Mouse (Mus musculus) embryonic fibroblast, embryonic 13.5 days (primary cell): ENCODE measurements at regions not wholly inside any gene's neighbourhood (a gene's known extent, or its start where the extent isn't known, plus 50 kb on each side); places are given as distances from the start of the nearest gene placed in this dataset.

ENCODE experiments used
- H3K27ac ChIP-seq: 2 replicates; pipeline ENCODE4 v1.5.1; 2012; ENCODE audit warnings: low read length, control low read depth, inconsistent platforms; ENCODE audit not compliant: insufficient read depth
- H3K4me1 ChIP-seq: 2 replicates; pipeline ENCODE4 v1.6.1; 2011; ENCODE audit warnings: low read length; ENCODE audit not compliant: control insufficient read depth, insufficient read depth
- H3K4me3 ChIP-seq: 2 replicates; pipeline ENCODE4 v1.5.1; 2011; ENCODE audit warnings: mild to moderate bottlenecking, control low read depth, low read length; ENCODE audit not compliant: insufficient read depth
- CTCF ChIP-seq: IDR thresholded peaks from 2 replicates; pipeline ENCODE4 v1.5.1; 2011; ENCODE audit warnings: mild to moderate bottlenecking, control low read depth, low read length, moderate library complexity, borderline replicate concordance; ENCODE audit not compliant: insufficient read depth
- POLR2A ChIP-seq: IDR thresholded peaks from 2 replicates; pipeline ENCODE4 v1.6.1; 2011; ENCODE audit warnings: low read depth, mild to moderate bottlenecking, control low read depth, low read length, moderate library complexity

GRCm38 (mm10) chr4:105282681-105283462 is 125.7 kb downstream of the Plpp3 start:
- TF ChIP-seq POLR2A (no peak), CTCF (no peak)
- Histone ChIP-seq H3K4me3 (no peak overlapping the region), H3K27ac (no peak overlapping the region), H3K4me1 (no peaks in the 10 kb centered on the region)

- Histone ChIP-seq H3K27ac (no peak overlapping the region), H3K4me3 (no peak overlapping the region), H3K4me1 (no peaks in the 10 kb centered on the region; the same call in 1 of the 2 replicates)
- no peak for TF ChIP-seq CTCF
- TF ChIP-seq POLR2A: no peak
Measured at GRCm38 (mm10) chr4:105285431-105286013, 128.4 kb downstream of the Plpp3 start.

- Histone ChIP-seq H3K4me3 (no peak overlapping the region), H3K27ac (no peak overlapping the region), H3K4me1 (peaks cover under 1% of the 10 kb centered on the region; the same call in 1 of the 2 replicates)
- TF ChIP-seq POLR2A (no peak), CTCF (no peak)
Measured at GRCm38 (mm10) chr4:105286299-105286698, 129.2 kb downstream of the Plpp3 start.

GRCm38 (mm10) chr4:105286809-105287208 is 129.7 kb downstream of the Plpp3 start:
- H3K27ac ChIP-seq: no peak overlapping the region
- no peak overlapping the region for H3K4me3 ChIP-seq
- peaks cover 5% of the 10 kb centered on the region; the same call in 1 of the 2 replicates for H3K4me1 ChIP-seq
- TF ChIP-seq POLR2A (no peak), CTCF (no peak)

- no peak overlapping the region for H3K4me3 ChIP-seq
- H3K4me1 ChIP-seq: peaks cover 7% of the 10 kb centered on the region; the same call in 1 of the 2 replicates
- H3K27ac ChIP-seq: no peak overlapping the region
- TF ChIP-seq POLR2A (no peak), CTCF (no peak)
Measured at GRCm38 (mm10) chr4:105287419-105287818, 130.3 kb downstream of the Plpp3 start.

GRCm38 (mm10) chr4:105289635-105290034 is 132.5 kb downstream of the Plpp3 start:
- H3K4me1 ChIP-seq: peaks cover 7% of the 10 kb centered on the region; the same call in 1 of the 2 replicates
- H3K4me3 ChIP-seq: no peak overlapping the region
- H3K27ac ChIP-seq: no peak overlapping the region
- TF ChIP-seq CTCF (no peak), POLR2A (no peak)

GRCm38 (mm10) chr4:105290847-105291475 is 133.8 kb downstream of the Plpp3 start:
- H3K4me1 ChIP-seq: peaks cover 7% of the 10 kb centered on the region; the same call in 1 of the 2 replicates
- H3K27ac ChIP-seq: no peak overlapping the region
- H3K4me3 ChIP-seq: no peak overlapping the region
- TF ChIP-seq CTCF: no peak
- TF ChIP-seq POLR2A: no peak

- no peak for TF ChIP-seq POLR2A
- no peak for TF ChIP-seq CTCF
- Histone ChIP-seq H3K27ac (peak overlapping the region; percentile 12; the same call in 1 of the 2 replicates), H3K4me3 (no peak overlapping the region), H3K4me1 (peaks cover 7% of the 10 kb centered on the region; the same call in 1 of the 2 replicates)
Measured at GRCm38 (mm10) chr4:105291503-105291902, 134.4 kb downstream of the Plpp3 start.

- no peak for TF ChIP-seq POLR2A
- no peak for TF ChIP-seq CTCF
- H3K4me1 ChIP-seq: no peaks in the 10 kb centered on the region
- no peak overlapping the region for H3K27ac ChIP-seq
- H3K4me3 ChIP-seq: no peak overlapping the region
Measured at GRCm38 (mm10) chr4:105299358-105299757, 142.2 kb downstream of the Plpp3 start.
